Mouse (Mus musculus) CH12.LX (cell line): ENCODE results near the gene Gm3512. TPM values are rescaled to one million over a fixed set of nuclear protein-coding genes. Genes with fewer than 3 reads are reported as not detected.

Source experiments
- polyA plus RNA-seq: library from polyadenylated mRNA; unstranded; fragments of >175 nt; gene quantifications from 2 replicates; pipeline ENCODE4 v1.2.1, GENCODE M21; 2012; ENCODE audit warnings: low read depth; ENCODE audit not compliant: insufficient read length
- total RNA-seq, 2 experiments: library from RNA; depleted of rRNA; stranded (reverse); fragments of 300-350 nt in 1 of 2; fragments of >200 nt in 1 of 2; gene quantifications; 2 replicates each; pipeline ENCODE4 v1.2.3; 2012 to 2014

The Gm3512 gene
- total and polyA plus RNA-seq, 3 experiments = not detected

Other genes starting within 250 kb of the Gm3512 start
- not detected in 2 replicates for gene Gm6356, start 200.7 kb downstream of the Gm3512 start, total RNA-seq (2012; rRNA removed)
- gene Gm6356, start 200.7 kb downstream of the Gm3512 start, total RNA-seq (2014; rRNA removed) = not detected in 2 replicates
- gene Gm6356, start 200.7 kb downstream of the Gm3512 start, polyA plus RNA-seq = not detected in 2 replicates
- gene Gm10406, start 147.1 kb downstream of the Gm3512 start, total RNA-seq (2012; rRNA removed) = not detected in 2 replicates
- gene Gm10406, start 147.1 kb downstream of the Gm3512 start, total RNA-seq (2014; rRNA removed) = not detected in 2 replicates
- not detected in 2 replicates for gene Gm10406, start 147.1 kb downstream of the Gm3512 start, polyA plus RNA-seq
- gene Gm3685, start 129.6 kb downstream of the Gm3512 start, total RNA-seq (2012; rRNA removed) = not detected in 2 replicates
- not detected in 2 replicates for gene Gm3685, start 129.6 kb downstream of the Gm3512 start, total RNA-seq (2014; rRNA removed)
- gene Gm3685, start 129.6 kb downstream of the Gm3512 start, polyA plus RNA-seq = not detected in 2 replicates
- gene Gm3696, start 73.9 kb downstream of the Gm3512 start, total RNA-seq (2012; rRNA removed) = not detected in 2 replicates
- not detected in 2 replicates for gene Gm3696, start 73.9 kb downstream of the Gm3512 start, total RNA-seq (2014; rRNA removed)
- gene Gm3696, start 73.9 kb downstream of the Gm3512 start, polyA plus RNA-seq = not detected in 2 replicates
- not detected in 2 replicates for gene Gm6676, start 49.1 kb downstream of the Gm3512 start, total RNA-seq (2012; rRNA removed)
- not detected in 2 replicates for gene Gm6676, start 49.1 kb downstream of the Gm3512 start, total RNA-seq (2014; rRNA removed)
- gene Gm6676, start 49.1 kb downstream of the Gm3512 start, polyA plus RNA-seq = not detected in 2 replicates
- gene Gm16434, start 20.0 kb upstream of the Gm3512 start, total RNA-seq (2012; rRNA removed) = not detected in 2 replicates
- not detected in 2 replicates for gene Gm16434, start 20.0 kb upstream of the Gm3512 start, total RNA-seq (2014; rRNA removed)
- not detected in 2 replicates for gene Gm16434, start 20.0 kb upstream of the Gm3512 start, polyA plus RNA-seq
- not detected in 2 replicates for gene Gm3727, start 90.2 kb upstream of the Gm3512 start, total RNA-seq (2012; rRNA removed)
- not detected in 2 replicates for gene Gm3727, start 90.2 kb upstream of the Gm3512 start, total RNA-seq (2014; rRNA removed)
- gene Gm3727, start 90.2 kb upstream of the Gm3512 start, polyA plus RNA-seq = not detected in 2 replicates
- gene Gm3739, start 140.5 kb upstream of the Gm3512 start, total RNA-seq (2012; rRNA removed) = not detected in 2 replicates
- 0.11 and 0.19 TPM in 2 replicates for gene Gm3739, start 140.5 kb upstream of the Gm3512 start, total RNA-seq (2014; rRNA removed)
- gene Gm3739, start 140.5 kb upstream of the Gm3512 start, polyA plus RNA-seq = not detected in 2 replicates
- not detected in 2 replicates for gene Gm5797, start 157.9 kb upstream of the Gm3512 start, total RNA-seq (2012; rRNA removed)
- gene Gm5797, start 157.9 kb upstream of the Gm3512 start, total RNA-seq (2014; rRNA removed) = not detected in 2 replicates
- gene Gm5797, start 157.9 kb upstream of the Gm3512 start, polyA plus RNA-seq = not detected in 2 replicates
- gene Gm8374, start 190.6 kb upstream of the Gm3512 start, total RNA-seq (2012; rRNA removed) = not detected in 2 replicates
- gene Gm8374, start 190.6 kb upstream of the Gm3512 start, total RNA-seq (2014; rRNA removed) = not detected in 2 replicates
- gene Gm8374, start 190.6 kb upstream of the Gm3512 start, polyA plus RNA-seq = not detected in 2 replicates